Mouse (Mus musculus): ENCODE measurements around the gene Col4a4. TPM values are rescaled to one million over a fixed set of nuclear protein-coding genes. Genes with fewer than 3 reads are reported as not detected.

Gene Col4a4
- polyA plus RNA-seq, 2 experiments: 0.02 to 0.08 TPM

DNA sequence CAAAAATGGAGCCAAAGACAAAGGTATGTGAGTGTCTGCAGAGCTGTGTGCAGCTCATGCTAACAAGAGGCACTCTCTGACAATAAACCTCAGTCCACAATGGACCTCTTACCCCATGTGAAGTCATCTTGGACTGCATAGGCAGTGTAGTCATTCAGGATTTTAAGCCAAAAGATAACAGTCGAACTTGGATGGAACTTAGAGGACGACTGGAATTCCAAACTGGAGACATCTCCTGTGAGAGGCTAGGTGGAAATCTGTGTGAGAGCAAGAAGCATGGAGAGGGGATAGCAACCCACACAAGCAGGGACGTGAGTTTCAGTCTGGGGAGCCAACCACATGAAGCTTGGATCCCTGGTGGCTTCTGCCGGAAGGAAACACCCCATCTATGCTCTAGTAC, 136.8 kb downstream of the Col4a4 start:
- Histone ChIP-seq H3K36me3 (replicated peaks; ENCODE audit: control insufficient read depth, insufficient read depth, low read depth) (no peaks in the 10 kb centered on the region), H3K27me3 (ENCODE audit: control insufficient read depth, insufficient read depth, low read length) (no peaks in the 10 kb centered on the region), H3K9me3 (ENCODE audit: control insufficient read depth, low read length) (no peaks in the 10 kb centered on the region), H3K27ac (no peak overlapping the region), H3K9ac (replicated peaks) (no peak overlapping the region), H3K4me3 (ENCODE audit: insufficient read depth in 1 of 2, low read depth in 2 of 2, low read length in 2 of 2) (no peak overlapping the region), H3K4me1 (replicated peaks; ENCODE audit: control insufficient read depth in 2 of 2, insufficient read depth in 2 of 2, low read length in 1 of 2) (no peaks in the 10 kb centered on the region), H3K4me2 (ENCODE audit: low read depth) (no peak overlapping the region)
- ATAC-seq (ENCODE audit: insufficient read depth): no peak
- WGBS (ENCODE audit: insufficient replicate concordance): 61% methylated on average over 4 of the region's 4 CpGs
- no peak for TF ChIP-seq EP300 (IDR thresholded peaks at IDR 0.05; ENCODE audit: low read depth)
- no peak for TF ChIP-seq CTCF (IDR thresholded peaks at IDR 0.05; ENCODE audit: low read depth)
- no peak for DNase-seq (ENCODE audit: low read depth in 3 of 3, low spot score in 3 of 3)

DNA sequence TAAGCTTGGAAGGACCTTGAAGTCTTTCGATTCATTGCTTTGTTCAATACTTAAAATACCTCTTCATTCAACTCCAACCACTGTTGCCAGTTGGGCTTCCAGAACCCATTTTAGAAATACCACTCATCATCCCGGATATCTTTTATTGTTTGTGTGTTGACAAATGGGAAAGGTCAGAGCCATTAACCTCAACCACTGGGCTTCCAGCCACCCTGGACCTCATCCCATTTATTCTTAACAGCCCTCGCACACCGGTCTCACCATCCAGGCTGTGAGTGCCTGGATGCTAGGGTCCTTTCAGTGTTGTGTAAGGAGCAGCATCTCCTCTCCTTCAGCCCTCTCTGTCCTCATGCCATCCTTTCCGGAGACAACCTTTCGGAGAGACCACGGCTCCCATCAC, 140.6 kb downstream of the Col4a4 start:
- H3K9ac ChIP-seq (replicated peaks): no peak overlapping the region
- ATAC-seq (ENCODE audit: insufficient read depth) (no peak), DNase-seq (ENCODE audit: low read depth in 3 of 3, low spot score in 3 of 3) (no peak)
- no peaks in the 10 kb centered on the region for H3K27me3 ChIP-seq (ENCODE audit: control insufficient read depth, insufficient read depth, low read length)
- H3K4me3 ChIP-seq (ENCODE audit: insufficient read depth in 1 of 2, low read depth in 2 of 2, low read length in 2 of 2): no peak overlapping the region
- H3K27ac ChIP-seq: no peak overlapping the region
- H3K9me3 ChIP-seq (ENCODE audit: control insufficient read depth, low read length): no peaks in the 10 kb centered on the region
- H3K4me1 ChIP-seq (replicated peaks; ENCODE audit: control insufficient read depth in 2 of 2, insufficient read depth in 2 of 2, low read length in 1 of 2): no peaks in the 10 kb centered on the region
- no peak overlapping the region for H3K4me2 ChIP-seq (ENCODE audit: low read depth)
- TF ChIP-seq EP300 (IDR thresholded peaks at IDR 0.05; ENCODE audit: low read depth) (no peak), CTCF (IDR thresholded peaks at IDR 0.05; ENCODE audit: low read depth) (no peak)
- H3K36me3 ChIP-seq (replicated peaks; ENCODE audit: control insufficient read depth, insufficient read depth, low read depth): no peaks in the 10 kb centered on the region; the same call in 1 of the 2 replicates
- 78% methylated on average over 7 of the region's 7 CpGs for WGBS (ENCODE audit: insufficient replicate concordance)

DNA sequence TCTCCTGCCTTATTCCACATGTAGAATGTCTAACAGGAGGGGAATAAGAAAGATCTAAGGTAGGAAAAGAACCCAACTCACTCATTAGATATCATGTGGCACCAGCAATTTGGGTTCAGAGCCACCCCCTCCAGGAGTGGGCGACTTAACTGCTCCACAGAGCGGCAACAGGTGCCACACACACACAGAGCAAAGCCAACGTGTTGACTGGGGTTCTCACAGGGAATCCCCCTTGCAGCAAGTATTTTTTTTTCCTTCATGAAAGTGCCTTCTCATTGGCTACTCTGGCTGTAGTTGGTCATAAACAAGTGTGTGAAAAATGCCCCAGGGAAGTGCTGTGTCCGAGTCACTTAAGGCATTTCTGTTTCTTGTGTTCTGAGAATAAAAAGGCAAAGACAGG, 143.1 kb downstream of the Col4a4 start:
- Histone ChIP-seq H3K36me3 (replicated peaks; ENCODE audit: control insufficient read depth, insufficient read depth, low read depth) (no peaks in the 10 kb centered on the region; the same call in 1 of the 2 replicates), H3K4me3 (ENCODE audit: insufficient read depth in 1 of 2, low read depth in 2 of 2, low read length in 2 of 2) (no peak overlapping the region), H3K9me3 (ENCODE audit: control insufficient read depth, low read length) (no peaks in the 10 kb centered on the region), H3K9ac (replicated peaks) (no peak overlapping the region), H3K4me1 (replicated peaks; ENCODE audit: control insufficient read depth in 2 of 2, insufficient read depth in 2 of 2, low read length in 1 of 2) (no peaks in the 10 kb centered on the region), H3K4me2 (ENCODE audit: low read depth) (no peak overlapping the region), H3K27me3 (ENCODE audit: control insufficient read depth, insufficient read depth, low read length) (no peaks in the 10 kb centered on the region), H3K27ac (no peak overlapping the region)
- WGBS (ENCODE audit: insufficient replicate concordance): 66% methylated on average over 4 of the region's 4 CpGs
- TF ChIP-seq CTCF (IDR thresholded peaks at IDR 0.05; ENCODE audit: low read depth) (no peak), EP300 (IDR thresholded peaks at IDR 0.05; ENCODE audit: low read depth) (no peak)
- DNase-seq (ENCODE audit: low read depth in 3 of 3, low spot score in 3 of 3): no peak
- no peak for ATAC-seq (ENCODE audit: insufficient read depth)

DNA sequence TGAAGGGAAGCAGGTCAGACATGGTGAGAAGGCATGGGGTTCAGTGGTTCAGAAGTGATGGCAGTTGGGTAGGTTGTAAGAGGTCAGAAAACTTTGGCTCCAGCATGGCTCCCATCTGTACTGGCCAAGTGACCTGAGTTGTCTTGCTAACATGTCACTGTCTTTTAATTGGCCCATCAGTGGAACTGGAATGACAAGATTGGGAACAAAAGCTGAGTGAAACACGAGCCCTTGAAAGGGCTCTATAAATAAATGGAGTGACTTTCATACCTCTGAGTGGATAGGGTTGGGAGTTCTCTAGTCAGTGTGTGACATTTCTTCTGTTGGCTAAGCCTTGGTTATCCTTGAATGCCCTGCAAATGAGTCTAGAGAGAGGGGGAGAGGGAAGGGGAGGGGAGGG, 146.5 kb downstream of the Col4a4 start:
- Histone ChIP-seq H3K4me2 (ENCODE audit: low read depth) (no peak overlapping the region), H3K27ac (no peak overlapping the region), H3K4me3 (ENCODE audit: insufficient read depth in 1 of 2, low read depth in 2 of 2, low read length in 2 of 2) (no peak overlapping the region), H3K9me3 (ENCODE audit: control insufficient read depth, low read length) (no peaks in the 10 kb centered on the region), H3K9ac (replicated peaks) (no peak overlapping the region), H3K27me3 (ENCODE audit: control insufficient read depth, insufficient read depth, low read length) (no peaks in the 10 kb centered on the region), H3K36me3 (replicated peaks; ENCODE audit: control insufficient read depth, insufficient read depth, low read depth) (no peaks in the 10 kb centered on the region; the same call in 1 of the 2 replicates), H3K4me1 (replicated peaks; ENCODE audit: control insufficient read depth in 2 of 2, insufficient read depth in 2 of 2, low read length in 1 of 2) (no peaks in the 10 kb centered on the region)
- DNase-seq (ENCODE audit: low read depth in 3 of 3, low spot score in 3 of 3) (no peak), ATAC-seq (ENCODE audit: insufficient read depth) (no peak)
- TF ChIP-seq EP300 (IDR thresholded peaks at IDR 0.05; ENCODE audit: low read depth) (no peak), CTCF (IDR thresholded peaks at IDR 0.05; ENCODE audit: low read depth) (no peak)
- 67% methylated on average over 1 of the region's 1 CpGs for WGBS (ENCODE audit: insufficient replicate concordance)

GRCm38 (mm10) chr1:82437273-82437672, 149.4 kb downstream of the Col4a4 start:
- Histone ChIP-seq H3K4me2 (ENCODE audit: low read depth) (no peak overlapping the region), H3K4me1 (replicated peaks; ENCODE audit: control insufficient read depth in 2 of 2, insufficient read depth in 2 of 2, low read length in 1 of 2) (no peaks in the 10 kb centered on the region), H3K36me3 (replicated peaks; ENCODE audit: control insufficient read depth, insufficient read depth, low read depth) (no peaks in the 10 kb centered on the region), H3K27me3 (ENCODE audit: control insufficient read depth, insufficient read depth, low read length) (no peaks in the 10 kb centered on the region), H3K4me3 (ENCODE audit: insufficient read depth in 1 of 2, low read depth in 2 of 2, low read length in 2 of 2) (no peak overlapping the region), H3K27ac (no peak overlapping the region), H3K9ac (replicated peaks) (no peak overlapping the region), H3K9me3 (ENCODE audit: control insufficient read depth, low read length) (no peaks in the 10 kb centered on the region)
- DNase-seq (ENCODE audit: low read depth in 3 of 3, low spot score in 3 of 3): no peak
- WGBS (ENCODE audit: insufficient replicate concordance): 68% methylated on average over 3 of the region's 3 CpGs
- ATAC-seq (ENCODE audit: insufficient read depth): no peak
- TF ChIP-seq EP300 (IDR thresholded peaks at IDR 0.05; ENCODE audit: low read depth) (no peak), CTCF (IDR thresholded peaks at IDR 0.05; ENCODE audit: low read depth) (no peak)

Data from liver, embryonic 14.5 days (tissue).